Mouse (Mus musculus): ENCODE data around the gene Pigo. TPM values are rescaled to one million over a fixed set of nuclear protein-coding genes. Genes with fewer than 3 reads are reported as not detected.

Pigo gene
- total RNA-seq, 2 experiments from 2014 or later = 33.9 TPM

DNA sequence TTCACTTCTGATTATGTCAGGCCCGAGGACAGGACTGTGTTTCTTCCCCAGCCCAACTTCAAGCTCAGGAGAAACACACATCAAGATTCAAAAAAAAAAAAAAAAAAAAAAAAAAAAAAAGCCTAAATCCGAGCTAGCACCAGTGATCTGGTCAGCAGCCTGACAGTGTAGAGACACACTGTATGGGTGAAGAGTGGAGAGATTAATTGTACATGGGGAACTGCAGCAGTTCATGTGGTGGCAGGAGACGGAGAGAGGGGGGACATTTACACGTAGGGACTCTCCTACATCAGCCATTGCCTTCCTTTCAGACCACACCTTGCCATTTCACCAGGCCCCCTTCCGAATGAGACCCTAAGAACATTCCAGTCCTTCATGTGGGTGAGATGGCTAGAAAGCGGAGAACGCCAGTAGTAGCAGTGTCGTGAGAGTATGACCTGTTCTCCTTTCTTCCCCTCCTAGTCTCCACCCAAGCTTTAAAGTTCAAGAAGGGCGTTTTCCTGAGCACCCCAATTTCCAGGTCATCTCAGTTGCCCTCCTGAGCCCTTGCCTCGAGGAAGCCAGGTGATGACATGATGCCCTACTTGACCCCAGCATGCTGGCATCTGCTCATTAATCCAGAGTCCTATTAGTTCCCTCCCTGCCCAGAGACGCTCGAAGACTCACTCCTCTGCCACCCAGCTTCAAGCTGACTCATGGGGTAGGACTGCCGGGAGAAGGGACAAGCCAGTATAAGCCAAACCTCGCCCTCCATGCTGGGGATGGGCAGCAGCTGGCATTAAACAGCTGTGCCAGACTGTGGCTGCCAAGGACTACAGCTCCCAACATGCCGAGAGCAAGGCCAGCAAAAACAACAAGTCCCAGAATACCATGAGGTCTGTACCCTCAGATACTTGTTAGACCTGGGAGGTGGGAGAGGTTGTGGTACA, 13.2 kb upstream of the Pigo start:
- peak in 1 of 2 experiments; percentile 33 for DNase-seq (ENCODE audit: extremely low spot score in 1 of 2, low spot score in 1 of 2)

- no peak for DNase-seq (ENCODE audit: extremely low spot score in 1 of 2, low spot score in 1 of 2)
Observed at GRCm38 (mm10) chr4:43037860-43038566, 12.4 kb upstream of the Pigo start.

- DNase-seq (ENCODE audit: extremely low spot score in 1 of 2, low spot score in 1 of 2) = no peak
Observed at GRCm38 (mm10) chr4:43036356-43036755, 10.7 kb upstream of the Pigo start.

GRCm38 (mm10) chr4:43035851-43036250, 10.2 kb upstream of the Pigo start:
- DNase-seq (ENCODE audit: extremely low spot score in 1 of 2, low spot score in 1 of 2) = no peak

- no peak for DNase-seq (ENCODE audit: extremely low spot score in 1 of 2, low spot score in 1 of 2)
Observed at GRCm38 (mm10) chr4:43033481-43033880, 7.9 kb upstream of the Pigo start.

GRCm38 (mm10) chr4:43032501-43032900, 6.9 kb upstream of the Pigo start:
- DNase-seq (ENCODE audit: extremely low spot score in 1 of 2, low spot score in 1 of 2) = no peak

GRCm38 (mm10) chr4:43031237-43031995, 5.8 kb upstream of the Pigo start, which contains the start of gene Stoml2:
Gene Stoml2, minus strand, starts transcription at chr4:43031710.
- peak; percentile 77 to 82 for DNase-seq (ENCODE audit: extremely low spot score in 1 of 2, low spot score in 1 of 2)

DNA sequence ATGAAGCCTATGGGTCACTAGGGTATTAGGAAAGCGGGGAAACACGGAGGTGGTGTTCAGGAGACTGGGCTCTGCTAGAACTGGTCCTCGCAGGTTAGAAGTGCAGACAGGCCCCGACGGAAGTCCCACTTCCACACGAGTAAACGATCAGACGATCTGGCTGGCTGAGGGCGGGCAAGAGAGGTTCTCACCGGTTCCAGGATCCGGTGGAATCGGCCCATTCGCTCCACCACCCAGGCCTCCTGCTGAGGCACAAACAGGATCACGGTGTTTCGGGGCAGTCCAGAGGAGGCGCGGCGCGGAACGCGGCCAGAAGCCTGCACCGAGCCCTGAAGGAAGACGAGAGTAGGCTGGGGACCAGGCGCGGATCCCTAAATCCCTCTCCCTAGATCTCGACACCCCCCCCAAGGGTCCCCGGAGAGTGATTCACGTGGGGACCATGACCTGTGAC, 5.2 kb upstream of the Pigo start:
- no peak for DNase-seq (ENCODE audit: extremely low spot score in 1 of 2, low spot score in 1 of 2)

GRCm38 (mm10) chr4:43030352-43030751, 4.7 kb upstream of the Pigo start:
- no peak for DNase-seq (ENCODE audit: extremely low spot score in 1 of 2, low spot score in 1 of 2)

DNA sequence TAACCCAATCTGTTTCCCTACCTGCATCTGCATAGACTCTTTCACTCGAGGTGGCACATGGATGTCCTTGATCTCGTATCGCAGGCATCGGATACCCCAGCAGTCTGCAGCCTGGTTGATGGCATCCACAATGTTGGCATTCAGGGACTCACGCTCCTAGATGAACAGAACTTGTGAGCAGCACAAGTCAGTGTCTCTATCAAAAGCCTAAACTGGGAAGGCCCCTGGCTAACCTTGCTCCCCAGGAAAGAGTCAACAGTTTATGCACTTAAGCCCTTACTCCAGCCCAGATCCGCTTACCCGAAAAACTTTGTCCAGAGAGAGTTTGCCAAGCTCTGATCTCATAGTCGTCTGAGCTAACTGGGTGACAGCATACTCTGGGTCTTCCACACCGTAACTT, 4.1 kb upstream of the Pigo start:
- no peak for DNase-seq (ENCODE audit: extremely low spot score in 1 of 2, low spot score in 1 of 2)

GRCm38 (mm10) chr4:43029121-43029520, 3.5 kb upstream of the Pigo start:
- no peak for DNase-seq (ENCODE audit: extremely low spot score in 1 of 2, low spot score in 1 of 2)

GRCm38 (mm10) chr4:43024673-43025072, 946 bp downstream of the Pigo start:
- DNase-seq (ENCODE audit: extremely low spot score in 1 of 2, low spot score in 1 of 2) = no peak

- no peak for DNase-seq (ENCODE audit: extremely low spot score in 1 of 2, low spot score in 1 of 2)
Observed at GRCm38 (mm10) chr4:43021341-43021740, 4.3 kb downstream of the Pigo start.

DNA sequence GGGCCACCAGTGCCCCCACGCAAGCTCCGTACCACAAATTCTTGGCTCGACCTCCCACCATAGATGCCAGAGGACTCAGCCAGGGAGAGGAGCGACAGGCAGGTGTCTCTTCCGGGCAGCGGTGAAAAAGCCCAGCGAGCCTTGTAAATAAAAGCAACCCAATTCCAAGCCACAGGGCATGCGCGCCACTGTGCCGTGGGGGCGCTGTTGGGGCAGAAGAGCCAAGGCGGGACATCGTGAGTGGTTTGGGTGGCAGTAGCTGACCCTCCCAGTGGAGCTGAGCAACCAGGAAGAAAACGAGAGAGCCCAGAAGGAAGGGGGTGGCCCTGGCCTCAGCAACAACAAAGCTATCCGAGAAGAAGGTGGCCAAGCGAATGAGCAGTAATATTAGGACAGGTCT, 4.7 kb downstream of the Pigo start:
- no peak for DNase-seq (ENCODE audit: extremely low spot score in 1 of 2, low spot score in 1 of 2)

DNA sequence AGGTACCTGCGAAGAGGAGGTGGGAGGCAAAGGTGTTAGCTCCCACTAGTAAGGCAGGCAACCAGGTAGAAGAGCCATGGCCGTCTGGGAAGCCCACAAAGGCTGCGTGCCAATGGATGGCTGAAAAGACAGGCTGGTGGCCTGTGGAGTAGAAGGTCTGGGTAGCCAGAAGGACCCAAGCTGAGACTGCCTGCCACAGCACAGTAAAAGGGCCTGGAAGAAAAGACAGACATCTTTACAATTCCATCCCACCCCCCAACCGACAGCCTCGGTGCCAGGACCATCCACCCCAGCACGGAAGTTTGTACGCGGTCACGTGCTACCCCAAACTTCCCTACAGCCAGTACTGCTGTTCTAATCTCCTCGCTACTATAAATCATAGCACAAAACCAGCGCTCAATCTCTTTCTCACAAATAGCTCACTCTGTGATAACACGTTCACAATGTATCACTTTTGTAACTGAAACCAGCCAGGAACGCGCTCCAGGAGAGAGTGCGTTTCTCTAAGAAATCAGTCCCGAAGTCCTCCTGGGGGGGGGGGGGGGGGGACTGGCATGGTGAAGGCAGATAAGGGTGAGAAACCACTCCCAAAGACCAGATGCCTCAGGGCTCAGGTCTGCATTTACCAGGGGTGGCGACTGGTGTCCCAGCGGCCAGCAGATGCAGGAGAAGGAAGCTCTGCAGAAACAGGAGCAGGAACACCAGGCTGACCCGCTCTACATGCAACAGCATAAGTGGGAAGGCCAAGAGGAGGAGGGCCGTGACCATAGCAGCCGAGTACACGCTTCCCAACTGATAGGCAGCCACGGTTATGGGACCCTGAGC, 5.8 kb downstream of the Pigo start:
- DNase-seq (ENCODE audit: extremely low spot score in 1 of 2, low spot score in 1 of 2) = no peak

DNA sequence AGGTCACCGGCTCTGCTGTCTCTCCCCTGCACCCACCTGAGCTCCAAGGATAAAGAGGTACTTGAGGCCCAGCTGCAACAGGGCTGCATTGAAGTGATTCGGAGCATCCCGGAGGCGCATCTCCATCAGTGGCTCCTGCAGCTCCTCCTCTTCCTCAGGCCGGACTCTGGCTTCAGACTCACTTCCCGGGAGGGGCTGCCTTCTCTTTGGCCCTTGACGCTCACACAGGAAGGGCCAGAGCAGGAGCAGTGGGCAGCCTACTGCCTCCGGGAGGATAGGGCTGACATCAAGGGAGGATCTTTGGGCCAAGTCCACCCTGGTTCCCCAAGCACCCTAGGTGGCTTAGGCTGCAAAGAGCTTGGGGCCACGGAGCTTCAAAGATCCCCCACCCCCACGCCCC, 6.4 kb downstream of the Pigo start:
- no peak for DNase-seq (ENCODE audit: extremely low spot score in 1 of 2, low spot score in 1 of 2)

DNA sequence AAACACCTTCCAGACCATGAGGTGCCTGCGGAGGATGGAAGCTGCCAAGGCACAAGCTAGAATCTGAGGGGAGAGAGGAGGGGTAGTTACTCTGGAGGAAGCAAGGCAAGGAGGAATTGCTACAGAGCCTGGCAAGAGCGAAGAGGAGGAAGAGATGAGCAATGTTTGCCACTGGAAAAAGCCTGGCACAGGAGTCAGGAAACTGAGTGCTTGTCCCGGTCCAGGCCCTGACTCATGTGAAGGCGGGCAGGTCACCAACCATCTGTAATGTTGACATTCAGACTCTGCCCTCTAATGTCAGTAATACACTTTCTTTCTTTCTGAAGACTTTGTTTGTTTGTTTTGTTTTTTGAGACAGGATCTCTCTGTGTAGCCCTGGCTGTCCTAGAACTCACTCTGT, 7.5 kb downstream of the Pigo start:
- no peak for DNase-seq (ENCODE audit: extremely low spot score in 1 of 2, low spot score in 1 of 2)

- DNase-seq (ENCODE audit: extremely low spot score in 1 of 2, low spot score in 1 of 2) = no peak
Observed at GRCm38 (mm10) chr4:43012091-43012490, 13.5 kb downstream of the Pigo start.

GRCm38 (mm10) chr4:43010161-43011038, 15.2 kb downstream of the Pigo start, which contains the start of gene Fancg:
Gene Fancg, minus strand, starts transcription at chr4:43010506.
- DNase-seq (ENCODE audit: extremely low spot score in 1 of 2, low spot score in 1 of 2) = peak; percentile 70 to 77
